Mouse (Mus musculus) 3T3-L1 (cell line): ENCODE data around the gene Olfr1330.
A peak's percentile ranks its signal among the peaks of the same experiment; 100 is the strongest.
"Not testable (repeated sequence)": the region's sequence is repeated elsewhere in the genome, so short reads cannot be mapped to it uniquely, and the experiment has no call there.

Experiments used
- DNase-seq: peaks from one replicate; pipeline ENCODE4 v3.0.0-alpha.2; 2015; ENCODE audit warnings: low read depth, low spot score

The Olfr1330 gene

DNA sequence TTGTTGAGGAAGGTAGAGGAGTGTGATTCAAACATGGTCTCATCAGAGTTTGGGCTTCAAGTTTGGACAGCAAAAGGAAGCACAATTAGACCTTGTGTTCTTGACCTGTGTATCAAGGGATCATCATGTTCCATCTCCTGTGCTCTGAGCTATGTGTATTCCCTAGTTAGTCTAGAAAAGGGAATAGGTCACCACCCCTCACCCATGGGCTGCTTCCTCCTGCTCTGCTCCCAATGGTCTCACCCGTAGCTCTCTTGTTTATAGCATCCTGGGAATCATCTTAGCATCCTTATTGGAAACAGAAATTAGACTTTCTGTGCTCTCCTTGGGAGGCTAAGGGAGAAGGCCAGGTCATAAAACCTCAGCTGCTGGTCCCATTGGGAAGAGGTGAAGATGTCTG, at the start of gene Olfr1330:
Gene Olfr1330 (plus strand): TSS at position 301 of the 400 bp plus-strand sequence.
- DNase-seq, result no peak

DNA sequence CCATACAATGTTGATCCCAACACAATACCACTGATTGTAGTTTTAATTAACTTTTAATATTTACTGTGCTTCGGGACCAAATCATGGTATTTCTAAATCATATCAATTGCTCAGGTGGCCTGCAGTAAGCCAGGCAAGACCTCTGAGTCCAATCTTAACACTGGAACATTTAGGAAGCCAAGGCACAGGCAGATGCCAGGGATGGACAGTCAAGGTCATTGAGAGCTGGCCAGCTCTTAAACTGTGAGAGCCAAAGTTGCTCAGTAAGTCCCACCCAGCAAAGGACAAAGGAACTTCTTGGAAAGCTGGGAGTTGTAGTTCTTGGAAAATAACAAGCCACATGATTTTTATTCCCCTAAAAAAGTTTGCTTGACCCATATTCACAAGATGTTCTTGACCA, 26.6 kb upstream of the Olfr1330 start:
- DNase-seq, result no peak

DNA sequence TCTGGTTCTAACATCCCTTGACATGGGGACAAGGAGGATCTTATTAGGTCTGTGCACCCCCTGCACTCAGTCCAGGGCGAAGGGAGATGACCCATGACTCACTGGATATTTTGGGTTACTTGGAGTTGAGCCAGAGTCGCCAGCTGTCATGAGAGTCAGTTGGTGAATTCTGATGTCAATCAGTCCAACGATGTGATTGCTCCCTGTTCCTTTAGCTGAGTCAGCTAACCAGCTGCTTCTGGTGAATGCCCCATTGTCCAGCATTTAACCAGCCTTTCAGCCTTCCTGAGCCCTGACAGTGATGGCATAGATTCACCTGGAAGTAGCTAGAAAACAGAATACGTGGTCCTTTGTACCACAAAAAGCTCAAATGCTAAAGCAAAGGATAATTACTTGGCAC, 25.7 kb upstream of the Olfr1330 start:
- no peak for DNase-seq

DNA sequence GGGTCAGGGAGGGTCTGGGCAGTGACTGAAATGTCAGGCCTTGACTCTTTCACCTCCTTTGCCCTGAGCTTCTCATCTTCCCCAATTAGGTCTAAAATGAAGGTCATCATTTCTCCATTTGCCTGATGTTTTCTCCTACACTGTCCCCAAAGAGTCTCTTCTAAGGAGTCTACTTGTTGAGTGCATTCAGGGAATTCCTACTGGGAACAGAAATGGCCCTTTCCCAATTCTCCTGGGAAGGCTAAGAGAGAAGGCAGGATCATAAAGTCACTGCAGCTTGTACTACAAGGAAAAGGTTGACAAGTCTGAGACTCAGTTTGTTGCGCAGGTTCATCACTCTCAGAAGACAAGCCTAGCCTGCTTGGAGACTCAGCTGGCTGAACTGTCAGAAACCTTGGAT, 24.0 kb upstream of the Olfr1330 start, which contains the start of gene Olfr1331:
Gene Olfr1331 (plus strand): TSS at position 301 of the 400 bp plus-strand sequence.
- no peak for DNase-seq

DNA sequence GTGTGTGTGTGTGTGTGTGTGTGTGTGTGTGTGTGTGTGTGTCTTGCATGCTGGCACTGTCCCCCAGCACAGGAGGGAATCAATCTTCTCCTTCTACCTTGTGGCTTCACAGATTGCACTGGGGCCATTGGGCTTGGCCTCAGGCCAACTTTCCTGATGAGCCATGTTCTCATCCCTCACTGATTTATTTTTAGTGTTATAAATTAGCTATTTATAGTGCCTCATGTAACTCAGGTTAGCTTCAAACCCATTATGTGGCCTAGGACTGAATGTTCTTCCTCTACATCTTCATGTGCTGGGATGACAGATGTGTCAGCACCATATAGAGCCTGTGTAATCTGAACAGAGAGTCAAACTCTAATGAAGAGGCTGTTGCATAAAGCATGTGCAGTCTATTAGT, 20.8 kb upstream of the Olfr1330 start:
- no peak for DNase-seq

DNA sequence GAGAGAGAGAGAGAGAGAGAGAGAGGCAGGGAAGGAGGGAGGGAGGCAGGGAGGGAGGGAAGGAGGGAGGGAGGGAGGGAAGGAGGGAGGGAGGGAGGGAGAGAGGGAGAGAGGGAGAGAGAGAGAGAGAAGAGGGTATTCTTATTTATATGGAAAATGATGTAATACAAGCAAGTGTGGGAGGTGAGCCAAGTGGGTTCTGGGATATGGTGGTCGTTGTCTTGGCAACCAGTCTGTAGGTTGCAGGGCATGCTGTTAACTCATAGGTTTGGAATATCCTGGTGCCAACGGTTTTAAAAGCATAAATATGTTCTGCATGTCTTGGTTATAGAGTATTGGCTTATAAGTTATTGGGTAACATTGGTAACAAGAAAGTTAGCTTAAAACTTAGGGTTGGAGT, 13.6 kb downstream of the Olfr1330 start:
- DNase-seq, result peak; percentile 2

DNA sequence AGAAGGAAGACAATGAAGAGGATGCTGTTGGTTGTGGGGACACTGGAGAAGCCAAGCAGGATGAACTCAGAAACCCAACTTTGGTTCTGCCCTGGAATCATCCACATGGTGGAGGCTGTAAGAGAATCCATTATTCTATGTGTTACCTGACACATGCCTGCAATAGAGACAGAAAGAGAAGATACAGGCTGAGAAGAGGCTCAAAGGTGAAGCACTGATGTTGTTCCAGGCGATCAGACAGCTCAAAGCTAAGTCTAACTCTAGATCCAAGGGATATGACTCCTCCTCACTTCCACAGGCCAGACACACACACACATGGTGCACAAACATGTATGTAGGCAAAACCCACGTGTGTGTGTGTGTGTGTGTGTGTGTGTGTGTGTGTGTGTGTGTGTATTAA, 29.0 kb downstream of the Olfr1330 start, which contains the start of gene Olfr1329:
Gene Olfr1329 (minus strand): TSS at position 101 of the 400 bp plus-strand sequence.
- DNase-seq, result not testable (repeated sequence)

DNA sequence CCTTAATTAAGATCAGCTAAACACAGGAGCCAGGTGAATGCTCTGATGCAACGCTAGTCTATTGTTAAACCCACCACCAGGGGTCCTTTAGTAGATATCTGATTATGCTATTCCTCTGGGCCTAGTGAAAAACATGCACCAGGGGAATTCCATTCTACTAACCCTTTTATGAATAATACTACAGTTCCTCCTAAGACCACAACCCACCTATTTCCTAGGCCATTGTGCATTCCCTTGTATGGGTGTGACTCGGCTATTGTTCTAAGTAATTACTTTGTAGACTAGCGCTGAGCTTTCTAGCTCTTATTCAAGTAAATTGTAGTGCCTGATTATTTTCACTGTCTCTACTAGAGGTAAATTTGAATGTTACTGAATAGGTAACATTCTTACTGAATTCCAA, 42.9 kb downstream of the Olfr1330 start:
- DNase-seq, result not testable (repeated sequence)

DNA sequence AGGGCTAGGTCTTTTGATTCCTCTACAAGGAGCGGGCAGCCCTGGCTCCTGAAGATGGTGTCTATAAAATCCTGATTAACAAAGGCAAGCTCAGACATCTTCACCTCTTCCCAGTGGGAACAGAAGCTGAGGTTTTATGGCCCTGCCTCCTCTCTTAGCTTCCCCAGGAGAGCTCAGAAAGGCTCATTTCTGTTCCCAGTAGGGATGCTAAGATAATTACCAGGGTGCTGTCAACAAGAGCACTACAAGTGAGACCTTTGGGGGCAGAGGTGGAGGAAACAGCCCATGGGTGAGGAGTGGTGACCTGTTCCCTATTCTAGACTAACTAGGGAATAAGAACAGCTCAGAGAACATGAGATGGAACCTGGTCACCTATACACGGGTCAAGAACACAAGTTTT, 50.1 kb downstream of the Olfr1330 start, which contains the start of gene Olfr1328:
Gene Olfr1328 (minus strand): TSS at position 101 of the 400 bp plus-strand sequence.
- no peak for DNase-seq
